Mouse (Mus musculus) brain, embryonic 18.5 days (tissue): ENCODE measurements around the gene Gm4307.
"Not testable (repeated sequence)": the region's sequence is repeated elsewhere in the genome, so short reads cannot be mapped to it uniquely, and the experiment has no call there.

Source experiments
- DNase-seq: peaks from one replicate; pipeline ENCODE4 v3.0.0-alpha.2; 2012; ENCODE audit warnings: low read depth, low spot score

Gene Gm4307

GRCm38 (mm10) chr10:100361038-100361437 lies at the start of gene Gm4307:
Gm4307 (plus strand) TSS chr10:100361338.
- not testable (repeated sequence) for DNase-seq

GRCm38 (mm10) chr10:100335376-100335775 lies 25.8 kb upstream of the Gm4307 start, which contains the start of gene Gm4301:
Gm4301 (plus strand) TSS chr10:100335676.
- DNase-seq, result not testable (repeated sequence)

- not testable (repeated sequence) for DNase-seq
Observed at GRCm38 (mm10) chr10:100340536-100340935, 20.6 kb upstream of the Gm4307 start, which contains the start of gene Gm4302. Gm4302 (plus strand) TSS chr10:100340836.

- not testable (repeated sequence) for DNase-seq
Observed at GRCm38 (mm10) chr10:100345672-100346071, 15.5 kb upstream of the Gm4307 start, which contains the start of gene Gm4303. Gm4303 (plus strand) TSS chr10:100345972.

- DNase-seq, result not testable (repeated sequence)
Observed at GRCm38 (mm10) chr10:100350793-100351192, 10.3 kb upstream of the Gm4307 start, which contains the start of gene Gm4305. Gm4305 (plus strand) TSS chr10:100351093.

GRCm38 (mm10) chr10:100356841-100357240 lies 4.3 kb upstream of the Gm4307 start:
- not testable (repeated sequence) for DNase-seq

- not testable (repeated sequence) for DNase-seq
Observed at GRCm38 (mm10) chr10:100382460-100382859, 21.3 kb downstream of the Gm4307 start, which contains the start of gene Gm4312. Gm4312 (minus strand) TSS chr10:100382560.

- not testable (repeated sequence) for DNase-seq
Observed at GRCm38 (mm10) chr10:100402301-100402700, 41.2 kb downstream of the Gm4307 start.
